ENCODE assay signal across 10 mouse cellular contexts in genomic region chr12:80406650-80407049, GRCm38 (mm10). TPM values are rescaled to one million over a fixed set of nuclear protein-coding genes. Genes with fewer than 3 reads are reported as not detected.
DNase-seq lines count a peak whose midpoint lies in the region; ATAC-seq lines count a peak whose summit lies in the region.
"Had no signal": no experiment of that assay in that cellular context is flagged by ENCODE, and none has a peak within 500 bp of the region (broad histone marks: within the 10 kb centered on the region; RNA-seq: fewer than 3 reads in every experiment).

No protein-coding gene starts in this region.

- peak; percentile 37 to 69 for DNase-seq in heart, postnatal 10 days
- DNase-seq in heart, adult 8-10 months (ENCODE audit: low spot score), result no peak
- peak; percentile 32 for DNase-seq in urinary bladder, postnatal 14 days (ENCODE audit: low spot score)
- no peak for DNase-seq in urinary bladder, adult 2 months (ENCODE audit: low spot score)
- peak; percentile 46 for DNase-seq in c-Kit-positive CD71-positive TER-119-negative erythroid progenitor cells, embryonic 14.5 days (ENCODE audit: low read depth)
- peak; percentile 72 for DNase-seq in limb, embryonic 11.5 days (ENCODE audit: low spot score)
- DNase-seq in spleen, adult 12 weeks (ENCODE audit: low spot score), result peak; percentile 20

- H3K27me3 ChIP-seq in limb, embryonic 11.5 days (ENCODE audit: control insufficient read depth, insufficient read depth, low read length), result no peaks in the 10 kb centered on the region
- H3K27me3 ChIP-seq: embryonic facial prominence, embryonic 15.5 days; megakaryocyte, embryonic 14.5 days had no signal

- H3K9ac ChIP-seq in limb, embryonic 11.5 days (ENCODE audit: low read length), result no peak overlapping the region
- H3K9ac ChIP-seq: embryonic facial prominence, embryonic 15.5 days had no signal

- H3K4me1 ChIP-seq in limb, embryonic 11.5 days (ENCODE audit: control insufficient read depth, insufficient read depth, low read length), result no peaks in the 10 kb centered on the region
- H3K4me1 ChIP-seq: embryonic facial prominence, embryonic 15.5 days had no signal

- ATAC-seq in limb, embryonic 11.5 days (ENCODE audit: insufficient number of reproducible peaks, low FRiP score, low TSS enrichment, low read depth), result no peak
- no peak for ATAC-seq in erythroid progenitor cell, adult 5-6 weeks (replicated peaks; ENCODE audit: low FRiP score, poor library complexity, severe bottlenecking)

- H3K36me3 ChIP-seq in limb, embryonic 11.5 days (ENCODE audit: control insufficient read depth, insufficient read depth, low read length), result no peaks in the 10 kb centered on the region

- no peak overlapping the region for H3K4me3 ChIP-seq in limb, embryonic 11.5 days (ENCODE audit: low read depth, low read length)
- H3K4me3 ChIP-seq: embryonic facial prominence, embryonic 15.5 days; megakaryocyte, embryonic 14.5 days had no signal

- intact Hi-C loops in heart, postnatal 10 days (cut with DNase I), result no loop called here

- no peak overlapping the region for H3K4me2 ChIP-seq in limb, embryonic 11.5 days (ENCODE audit: low read depth, severe bottlenecking)
- H3K4me2 ChIP-seq: embryonic facial prominence, embryonic 15.5 days had no signal

- no peaks in the 10 kb centered on the region for H3K9me3 ChIP-seq in limb, embryonic 11.5 days (ENCODE audit: control insufficient read depth, low read length)
- H3K9me3 ChIP-seq: embryonic facial prominence, embryonic 15.5 days had no signal

- H3K27ac ChIP-seq in limb, embryonic 11.5 days (replicated peaks; ENCODE audit: low read depth, low read length), result no peak overlapping the region
- H3K27ac ChIP-seq: embryonic facial prominence, embryonic 15.5 days had no signal

- WGBS in limb, embryonic 11.5 days, result 45% methylated on average over 3 of the region's 3 CpGs

RNA-seq across cellular contexts. Expression of gene Dcaf5, which starts 29.8 kb away (rescaled TPM):
- total RNA-seq in heart, postnatal 10 days (2021), result 10 to 100 TPM; 34.0 to 42.4 TPM
- 10 to 100 TPM; 30.8 to 46.6 (median 38.2) TPM for total RNA-seq in heart, adult 8-10 months (2022)
- polyA plus RNA-seq in urinary bladder, adult 2 months (2012; rRNA removed), result 21.2 and 23.9 TPM in 2 replicates
- 10.3 and 11.3 TPM in 2 replicates for polyA plus RNA-seq in limb, embryonic 11.5 days (2014; fragmentation: Nextera tagmentation; extraction: Ambion mirVana)
- 1.3 and 20.2 TPM in 2 replicates for total RNA-seq in erythroid progenitor cell, adult 5-6 weeks (2015; ENCODE audit: low replicate concordance)
- 2.4 and 3.2 TPM in 2 replicates for total RNA-seq in erythroid progenitor cell, adult 5-6 weeks (2017; ENCODE audit: low replicate concordance)

RNA-seq across cellular contexts. Expression of gene Exd2, which starts 56.2 kb away (rescaled TPM):
- total RNA-seq in heart, postnatal 10 days (2021), result 10 to 100 TPM; 12.8 to 13.3 TPM
- 10 to 100 TPM; 11.4 to 19.1 (median 15.9) TPM for total RNA-seq in heart, adult 8-10 months (2022)
- polyA plus RNA-seq in urinary bladder, adult 2 months (2012; rRNA removed), result 25.8 and 27.3 TPM in 2 replicates
- polyA plus RNA-seq in limb, embryonic 11.5 days (2014; fragmentation: Nextera tagmentation; extraction: Ambion mirVana), result 30.1 and 35.5 TPM in 2 replicates
- total RNA-seq in erythroid progenitor cell, adult 5-6 weeks (2015; ENCODE audit: low replicate concordance), result 2.2 and 9.6 TPM in 2 replicates
- 0.77 and 21.9 TPM in 2 replicates for total RNA-seq in erythroid progenitor cell, adult 5-6 weeks (2017; ENCODE audit: low replicate concordance)

Comparison
In these comparisons a context has a peak if more than half of its experiments do, and no peak if none do; other contexts are left out.
1. DNase-seq: peak in heart, postnatal 10 days (2 of 2), urinary bladder, postnatal 14 days (single experiment), c-Kit-positive CD71-positive TER-119-negative erythroid progenitor cells, embryonic 14.5 days (single experiment), limb, embryonic 11.5 days (single experiment) and spleen, adult 12 weeks (single experiment); none in heart, adult 8-10 months (single experiment) and urinary bladder, adult 2 months (single experiment).